Mouse (Mus musculus): Measurements from ENCODE around the gene Tmem100.

- no peak for TF ChIP-seq CTCF (IDR thresholded peaks at IDR 0.05; ENCODE audit: control insufficient read depth, insufficient read depth, low read length)
- TF ChIP-seq POLR2A (IDR thresholded peaks at IDR 0.05; ENCODE audit: borderline replicate concordance, control insufficient read depth, low read depth, low read length): no peak
Measured at GRCm38 (mm10) chr11:90083042-90083441, 52.9 kb downstream of the Tmem100 start.

All from bone marrow, adult 2 months (tissue).